Mouse (Mus musculus) spleen, postnatal 14 days (tissue): ENCODE results near the gene Mndal.
A peak's percentile ranks its signal among the peaks of the same experiment; 100 is the strongest.
"Not testable (repeated sequence)": the region's sequence is repeated elsewhere in the genome, so short reads cannot be mapped to it uniquely, and the experiment has no call there.

Source experiments
- DNase-seq, 2 experiments: peaks; one replicate each; pipeline ENCODE4 v3.0.0; 2021 to 2022; ENCODE audit warnings: low spot score in 2 of 2

The Mndal gene

GRCm38 (mm10) chr1:173889741-173890140, 52.5 kb downstream of the Mndal start:
- DNase-seq: not testable (repeated sequence)

- DNase-seq: not testable (repeated sequence)
Observed at GRCm38 (mm10) chr1:173887026-173887787, 55.1 kb downstream of the Mndal start.

GRCm38 (mm10) chr1:173880004-173880666, 62.2 kb downstream of the Mndal start:
- DNase-seq: not testable (repeated sequence)

- not testable (repeated sequence) for DNase-seq
Observed at GRCm38 (mm10) chr1:173879225-173879987, 62.9 kb downstream of the Mndal start.

- not testable (repeated sequence) for DNase-seq
Observed at GRCm38 (mm10) chr1:173878264-173878663, 64.0 kb downstream of the Mndal start.

GRCm38 (mm10) chr1:173877125-173877524, 65.2 kb downstream of the Mndal start:
- not testable (repeated sequence) for DNase-seq

- DNase-seq: not testable (repeated sequence)
Observed at GRCm38 (mm10) chr1:173868586-173868985, 73.7 kb downstream of the Mndal start.

GRCm38 (mm10) chr1:173866504-173866903, 75.8 kb downstream of the Mndal start:
- no peak for DNase-seq

GRCm38 (mm10) chr1:173853711-173854110, 88.6 kb downstream of the Mndal start:
- peak in 1 of 2 experiments; percentile 22 for DNase-seq

- DNase-seq: peak; percentile 17 to 50
Observed at GRCm38 (mm10) chr1:173852853-173853252, 89.4 kb downstream of the Mndal start.

- not testable (repeated sequence) for DNase-seq
Observed at GRCm38 (mm10) chr1:173846193-173846592, 96.1 kb downstream of the Mndal start.

GRCm38 (mm10) chr1:173844754-173845153, 97.5 kb downstream of the Mndal start:
- no peak for DNase-seq

- not testable (repeated sequence) for DNase-seq
Observed at GRCm38 (mm10) chr1:173821481-173821803, 120.8 kb downstream of the Mndal start.

- not testable (repeated sequence) for DNase-seq
Observed at GRCm38 (mm10) chr1:173820794-173821480, 121.4 kb downstream of the Mndal start.

GRCm38 (mm10) chr1:173809294-173809693, 133.0 kb downstream of the Mndal start:
- not testable (repeated sequence) for DNase-seq

- not testable (repeated sequence) for DNase-seq
Observed at GRCm38 (mm10) chr1:173802689-173803281, 139.5 kb downstream of the Mndal start.

- DNase-seq: not testable (repeated sequence)
Observed at GRCm38 (mm10) chr1:173802207-173802606, 140.1 kb downstream of the Mndal start.

GRCm38 (mm10) chr1:173801791-173802190, 140.5 kb downstream of the Mndal start:
- not testable (repeated sequence) for DNase-seq
